Mouse (Mus musculus) brain, embryonic 14.5 days (tissue): Measurements from ENCODE around the gene Klb. TPM values are rescaled to one million over a fixed set of nuclear protein-coding genes. Genes with fewer than 3 reads are reported as not detected.
"Not testable (repeated sequence)": the region's sequence is repeated elsewhere in the genome, so short reads cannot be mapped to it uniquely, and the experiment has no call there.

ENCODE experiments used
- DNase-seq: peaks from one replicate; pipeline ENCODE4 v3.0.0-alpha.2; 2011; ENCODE audit warnings: low read depth
- CTCF ChIP-seq: fragments of 200-500 bp; IDR thresholded peaks from 2 replicates; pipeline ENCODE4 v1.5.1; 2012; ENCODE audit warnings: inconsistent platforms, mild to moderate bottlenecking, moderate library complexity, borderline replicate concordance; ENCODE audit not compliant: insufficient read depth, insufficient read length; ENCODE audit errors: extremely low read depth
- POLR2A ChIP-seq: fragments of 200-500 bp; IDR thresholded peaks from 2 replicates; pipeline ENCODE4 v1.6.1; 2012; ENCODE audit warnings: mild to moderate bottlenecking, inconsistent platforms, borderline replicate concordance; ENCODE audit not compliant: poor library complexity, insufficient read depth, insufficient read length, severe bottlenecking; ENCODE audit errors: extremely low read depth
- polyA plus RNA-seq: library from polyadenylated mRNA; depleted of rRNA; stranded (reverse); fragments of >200 nt; gene quantifications from 2 replicates; pipeline ENCODE4 v1.2.3, GENCODE M21; 2012; rRNA removed

Klb gene
- 0.13 and 0.14 TPM in 2 replicates for polyA plus RNA-seq

DNA sequence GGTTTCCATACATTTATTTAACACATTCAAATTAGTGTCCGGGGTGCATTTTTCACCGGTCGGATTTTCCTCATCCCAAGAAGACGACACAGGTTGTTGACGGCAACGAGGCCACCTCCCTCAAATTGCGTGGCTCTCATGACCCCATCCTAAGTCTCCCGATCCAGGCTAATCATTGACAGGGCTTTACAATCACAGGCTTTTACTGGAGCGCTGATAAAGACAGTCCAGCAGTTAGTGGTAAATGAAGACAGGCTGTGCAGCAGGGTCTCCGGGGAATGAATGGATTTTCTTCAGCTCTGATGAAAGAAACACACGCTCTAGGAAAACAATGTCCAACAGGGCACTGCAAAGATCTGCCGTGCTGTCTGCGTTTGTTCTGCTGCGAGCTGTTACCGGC, at the start of gene Klb:
Klb (plus strand) TSS at position 147 of the 400 bp plus-strand sequence.
- TF ChIP-seq CTCF (no peak), POLR2A (no peak)
- peak; percentile 16 for DNase-seq

- not testable (repeated sequence) for DNase-seq
Measured at GRCm38 (mm10) chr5:65299623-65300022, 48.5 kb upstream of the Klb start.

DNA sequence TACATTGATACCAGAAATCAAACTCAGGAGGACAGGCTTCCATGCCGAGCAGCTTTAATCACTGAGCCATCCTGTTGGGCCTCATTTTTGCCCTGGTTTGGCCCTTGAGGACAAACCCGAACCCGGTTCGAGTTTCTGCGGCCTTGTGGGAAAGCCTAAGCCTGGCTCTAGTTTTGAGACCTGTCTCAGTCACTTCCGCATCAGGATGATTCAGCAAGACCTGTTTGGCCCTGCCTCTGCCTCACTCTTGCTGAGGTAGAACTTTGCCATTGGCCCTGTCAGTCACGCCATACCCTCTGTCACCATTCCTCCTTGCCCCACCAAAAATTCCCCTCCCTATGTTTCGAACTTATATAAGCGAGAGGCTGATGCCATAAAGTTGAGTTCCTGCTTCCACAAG, 48.0 kb upstream of the Klb start:
- DNase-seq = no peak
- no peak for TF ChIP-seq POLR2A
- TF ChIP-seq CTCF = no peak

- TF ChIP-seq CTCF (no peak), POLR2A (no peak)
Measured at GRCm38 (mm10) chr5:65305516-65305915, 42.6 kb upstream of the Klb start.

DNA sequence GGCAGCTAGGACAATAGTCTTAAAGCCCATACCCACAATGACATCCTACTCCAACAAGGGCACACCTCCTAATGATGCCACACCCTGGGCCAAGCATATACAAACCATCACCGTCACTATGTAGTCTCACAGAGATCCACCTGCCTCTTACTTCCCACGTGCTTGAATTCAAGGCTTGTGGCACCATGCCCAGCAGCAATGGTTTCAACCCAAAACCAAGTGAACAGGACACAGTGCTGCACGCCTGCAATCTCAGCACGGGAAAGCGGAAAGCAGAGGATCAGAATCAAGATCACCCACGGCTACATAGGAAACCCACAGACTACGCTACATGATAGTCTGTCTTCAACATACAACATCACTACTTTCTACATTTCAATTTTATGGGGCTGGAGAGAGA, 39.9 kb upstream of the Klb start:
- TF ChIP-seq POLR2A (no peak), CTCF (no peak)
- DNase-seq = no peak

More at GRCm38 (mm10) chr5:65305516-65305915, 42.6 kb upstream of the Klb start:
- peak; percentile 4 for DNase-seq

DNA sequence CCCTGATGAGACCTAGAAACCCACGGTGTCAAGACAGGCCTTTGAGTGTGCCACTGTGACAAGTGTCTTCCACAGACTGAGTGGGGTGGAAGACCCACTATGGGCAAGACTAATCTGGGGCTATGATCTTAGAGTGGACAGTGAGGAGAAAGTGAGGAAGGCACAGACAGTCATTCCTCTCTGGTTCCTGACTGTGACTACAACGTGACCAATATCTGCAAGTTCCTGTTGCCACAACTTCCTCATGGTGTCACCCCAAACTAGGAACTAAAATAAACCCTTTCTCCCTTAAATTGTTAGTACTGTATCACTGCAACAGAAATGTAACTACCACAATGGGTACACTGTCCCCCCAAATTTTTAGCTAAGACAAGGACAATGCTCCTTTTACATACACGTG, 39.2 kb upstream of the Klb start:
- no peak for TF ChIP-seq POLR2A
- no peak for TF ChIP-seq CTCF
- no peak for DNase-seq

DNA sequence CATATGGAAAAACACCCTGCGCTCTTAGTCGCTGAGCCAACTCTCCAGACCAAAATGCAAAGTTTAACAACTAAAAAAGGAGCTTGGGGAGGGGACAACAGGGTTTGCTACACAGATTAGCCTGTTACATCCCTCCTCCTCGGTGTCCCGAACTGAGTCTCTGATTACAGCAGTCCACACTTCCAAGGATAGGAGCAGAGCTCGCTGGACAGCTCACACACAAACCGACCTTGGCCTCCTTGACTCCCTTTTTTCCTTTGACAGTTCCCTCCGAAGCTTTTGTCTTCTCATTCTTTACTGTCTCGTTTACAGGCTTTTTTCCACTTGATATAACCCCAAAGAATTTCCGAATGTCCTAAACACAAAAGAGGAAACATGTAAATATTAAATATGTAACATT, 28.9 kb upstream of the Klb start:
- TF ChIP-seq POLR2A (no peak), CTCF (no peak)
- no peak for DNase-seq

DNA sequence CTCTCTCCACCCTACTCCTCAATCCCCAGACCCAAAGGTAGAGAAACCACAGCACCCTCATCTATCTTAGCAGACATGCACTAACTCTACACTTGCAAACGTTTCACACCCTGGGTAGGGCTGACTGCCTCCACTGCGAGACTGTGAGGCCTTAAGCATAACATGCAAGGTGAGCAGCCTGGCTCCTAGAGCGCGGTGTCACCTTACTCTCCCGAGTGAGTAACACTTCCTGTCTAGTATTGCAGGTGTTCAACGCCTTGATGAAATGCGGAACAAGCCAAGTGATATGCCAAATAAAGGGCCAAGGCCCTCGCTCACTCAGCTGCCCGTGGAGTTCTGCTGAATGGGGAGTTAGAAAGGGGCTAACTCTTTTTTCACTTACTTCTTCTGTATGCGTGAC, 25.9 kb upstream of the Klb start:
- TF ChIP-seq POLR2A (no peak), CTCF (no peak)

DNA sequence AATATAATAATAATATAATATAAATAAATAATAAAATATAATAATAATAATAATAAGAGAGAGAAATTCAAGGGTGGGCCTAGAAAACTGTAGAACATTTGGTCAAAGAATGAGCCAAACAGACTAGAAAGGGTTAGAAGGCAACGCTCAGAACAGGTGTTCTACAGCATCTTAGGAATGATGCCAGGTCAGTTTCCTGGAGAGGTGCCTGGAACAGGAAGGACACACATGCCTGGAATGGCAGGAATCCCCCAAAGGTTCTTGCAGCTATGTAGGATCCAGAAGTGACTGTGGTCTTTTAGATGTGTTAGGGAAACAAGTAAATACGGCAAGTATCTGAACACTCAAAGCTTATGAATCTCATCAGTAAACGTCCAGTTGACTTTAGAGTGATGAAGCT, 23.8 kb upstream of the Klb start:
- no peak for TF ChIP-seq POLR2A
- no peak for TF ChIP-seq CTCF

More for the DNA sequence above, 25.9 kb upstream of the Klb start:
- no peak for DNase-seq

GRCm38 (mm10) chr5:65324758-65325355, 23.3 kb upstream of the Klb start:
- TF ChIP-seq POLR2A (no peak), CTCF (no peak)
- DNase-seq = no peak

More for the DNA sequence above, 23.8 kb upstream of the Klb start:
- no peak for DNase-seq

- TF ChIP-seq CTCF (no peak), POLR2A (no peak)
Measured at GRCm38 (mm10) chr5:65326212-65326611, 21.9 kb upstream of the Klb start.

DNA sequence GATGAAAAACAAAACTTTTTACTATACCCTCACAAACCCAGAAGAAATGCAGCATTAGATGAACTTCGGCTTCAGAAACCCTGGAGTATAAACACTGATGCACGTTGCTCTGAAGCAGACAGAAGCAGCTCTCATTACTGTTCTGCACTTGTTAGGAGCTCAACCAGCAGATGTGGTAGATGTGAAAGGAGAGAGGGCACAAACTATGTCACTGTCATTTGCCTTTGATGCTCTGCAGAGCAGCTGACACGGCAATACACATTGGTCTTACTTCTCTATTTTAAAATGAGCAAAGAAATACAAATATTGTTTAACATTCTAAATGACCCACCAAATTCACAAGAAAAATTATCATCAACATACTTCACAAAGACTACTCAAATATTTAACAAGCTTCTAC, 18.1 kb upstream of the Klb start:
- no peak for DNase-seq

More at GRCm38 (mm10) chr5:65326212-65326611, 21.9 kb upstream of the Klb start:
- no peak for DNase-seq

More for the DNA sequence above, 18.1 kb upstream of the Klb start:
- TF ChIP-seq CTCF (no peak), POLR2A (no peak)
